Mouse (Mus musculus): ENCODE data around the gene 4921536K21Rik. TPM values are rescaled to one million over a fixed set of nuclear protein-coding genes. Genes with fewer than 3 reads are reported as not detected.

4921536K21Rik gene
- polyA plus RNA-seq, 1 experiment from 2014 or later, result not detected

DNA sequence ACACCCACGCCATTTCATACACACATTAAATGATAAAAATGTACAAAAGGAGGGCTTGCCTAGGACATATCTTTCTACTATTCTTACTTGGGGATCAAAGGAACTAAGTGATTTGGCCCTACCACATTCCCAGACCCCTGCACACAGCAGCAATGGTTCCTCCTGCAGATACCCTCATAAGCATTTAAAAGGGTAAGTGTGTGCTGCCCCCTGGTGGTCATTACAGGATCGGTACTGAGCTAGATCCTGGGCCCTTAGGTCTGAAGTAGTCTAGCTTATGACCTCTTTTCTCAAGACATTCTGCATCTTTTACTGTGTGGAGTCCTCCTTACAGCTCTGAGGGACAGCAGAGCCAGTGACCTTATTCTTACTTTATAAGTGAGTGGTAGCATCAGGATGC, 15.1 kb downstream of the 4921536K21Rik start:
- Histone ChIP-seq H3K27ac (no peak overlapping the region), H3K36me3 (no peaks in the 10 kb centered on the region), H3K4me3 (replicated peaks) (no peak overlapping the region), H3K9me3 (replicated peaks) (no peaks in the 10 kb centered on the region), H3K4me2 (no peak overlapping the region), H3K27me3 (peaks cover 16% of the 10 kb centered on the region; the same call in 1 of the 2 replicates), H3K4me1 (replicated peaks) (0 out of 2 replicates have a peak, but pooled peaks cover 4% of the 10 kb centered on the region), H3K9ac (no peak overlapping the region)
- DNase-seq, result peak; percentile 24
- no peak for ATAC-seq (ENCODE audit: low read depth)
- WGBS (ENCODE audit: insufficient replicate concordance), result 26% methylated on average over 2 of the region's 2 CpGs

DNA sequence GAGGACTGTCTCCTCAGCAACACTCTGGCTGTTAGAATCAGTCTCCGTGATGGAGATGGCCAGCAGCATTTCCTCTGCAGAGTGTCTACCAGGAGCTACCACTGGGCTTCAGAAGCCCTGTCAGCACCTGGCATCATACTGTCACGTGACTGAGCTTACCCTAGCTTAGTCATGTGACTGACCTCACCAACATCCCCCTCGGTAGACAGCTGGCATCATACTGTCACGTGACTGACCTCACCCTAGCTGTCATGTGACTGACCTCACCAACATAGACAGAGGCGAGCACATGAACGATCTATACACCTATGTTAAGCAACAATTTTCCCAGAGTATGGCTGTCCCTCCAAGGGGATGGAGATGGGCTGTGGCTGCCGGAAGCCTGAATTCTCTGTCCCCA, 16.2 kb downstream of the 4921536K21Rik start:
- DNase-seq (no peak), ATAC-seq (ENCODE audit: low read depth) (no peak)
- WGBS (ENCODE audit: insufficient replicate concordance), result 54% methylated on average over 7 of the region's 7 CpGs
- Histone ChIP-seq H3K27me3 (peaks cover 16% of the 10 kb centered on the region; the same call in 1 of the 2 replicates), H3K36me3 (no peaks in the 10 kb centered on the region), H3K9ac (no peak overlapping the region), H3K4me3 (replicated peaks) (no peak overlapping the region), H3K9me3 (replicated peaks) (no peaks in the 10 kb centered on the region), H3K27ac (no peak overlapping the region), H3K4me1 (replicated peaks) (no peaks in the 10 kb centered on the region), H3K4me2 (no peak overlapping the region)

- Histone ChIP-seq H3K9ac (no peak overlapping the region), H3K4me2 (no peak overlapping the region), H3K27me3 (0 out of 2 replicates have a peak, but pooled peaks cover 7% of the 10 kb centered on the region), H3K36me3 (no peaks in the 10 kb centered on the region), H3K4me3 (replicated peaks) (no peak overlapping the region), H3K27ac (no peak overlapping the region), H3K4me1 (replicated peaks) (no peaks in the 10 kb centered on the region), H3K9me3 (replicated peaks) (no peaks in the 10 kb centered on the region)
- DNase-seq (no peak), ATAC-seq (ENCODE audit: low read depth) (no peak)
- WGBS (ENCODE audit: insufficient replicate concordance), result 50% methylated on average over 6 of the region's 6 CpGs
These were observed 18.5 kb downstream of the 4921536K21Rik start for GRCm38 (mm10) chr11:3876419-3876818.

DNA sequence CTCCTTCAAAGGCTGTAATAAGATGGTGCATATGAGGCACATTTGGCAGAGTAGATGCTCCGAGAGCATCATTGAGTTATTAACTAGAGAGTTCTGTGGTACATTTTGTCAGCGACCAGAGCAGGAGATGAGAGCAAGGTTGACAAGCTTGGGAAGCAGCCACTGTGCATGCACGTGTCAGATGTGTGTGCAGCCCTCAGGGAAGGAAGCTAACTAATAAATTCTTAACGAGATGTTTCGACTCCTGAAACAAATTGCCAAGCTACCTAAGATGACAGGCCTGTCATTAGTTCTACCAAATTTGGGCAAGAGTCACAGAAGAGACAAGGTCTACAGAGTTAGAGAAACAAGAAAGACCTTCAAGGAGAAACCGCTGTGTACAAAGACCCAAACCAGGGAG, 30.6 kb downstream of the 4921536K21Rik start:
- ATAC-seq (ENCODE audit: low read depth), result no peak
- peaks cover 42% of the 10 kb centered on the region for H3K27me3 ChIP-seq
- DNase-seq, result no peak
- no peak overlapping the region for H3K9ac ChIP-seq
- no peak overlapping the region for H3K27ac ChIP-seq
- 32% methylated on average over 6 of the region's 6 CpGs for WGBS (ENCODE audit: insufficient replicate concordance)
- H3K4me3 ChIP-seq (replicated peaks), result peak overlapping the region; percentile 50; the same call in 1 of the 2 replicates
- H3K9me3 ChIP-seq (replicated peaks), result no peaks in the 10 kb centered on the region
- H3K4me2 ChIP-seq, result peak overlapping the region; percentile 76
- peaks cover 13% of the 10 kb centered on the region for H3K4me1 ChIP-seq (replicated peaks)
- no peaks in the 10 kb centered on the region for H3K36me3 ChIP-seq

GRCm38 (mm10) chr11:3863454-3864112, 31.3 kb downstream of the 4921536K21Rik start, which contains the start of gene Osbp2:
Gene Osbp2 (minus strand): TSS chr11:3863903.
- peak; percentile 47 for DNase-seq
- H3K27ac ChIP-seq, result no peak within 1 kb of the TSS
- peak within 1 kb of the TSS; percentile 50 for H3K4me3 ChIP-seq (replicated peaks)

DNA sequence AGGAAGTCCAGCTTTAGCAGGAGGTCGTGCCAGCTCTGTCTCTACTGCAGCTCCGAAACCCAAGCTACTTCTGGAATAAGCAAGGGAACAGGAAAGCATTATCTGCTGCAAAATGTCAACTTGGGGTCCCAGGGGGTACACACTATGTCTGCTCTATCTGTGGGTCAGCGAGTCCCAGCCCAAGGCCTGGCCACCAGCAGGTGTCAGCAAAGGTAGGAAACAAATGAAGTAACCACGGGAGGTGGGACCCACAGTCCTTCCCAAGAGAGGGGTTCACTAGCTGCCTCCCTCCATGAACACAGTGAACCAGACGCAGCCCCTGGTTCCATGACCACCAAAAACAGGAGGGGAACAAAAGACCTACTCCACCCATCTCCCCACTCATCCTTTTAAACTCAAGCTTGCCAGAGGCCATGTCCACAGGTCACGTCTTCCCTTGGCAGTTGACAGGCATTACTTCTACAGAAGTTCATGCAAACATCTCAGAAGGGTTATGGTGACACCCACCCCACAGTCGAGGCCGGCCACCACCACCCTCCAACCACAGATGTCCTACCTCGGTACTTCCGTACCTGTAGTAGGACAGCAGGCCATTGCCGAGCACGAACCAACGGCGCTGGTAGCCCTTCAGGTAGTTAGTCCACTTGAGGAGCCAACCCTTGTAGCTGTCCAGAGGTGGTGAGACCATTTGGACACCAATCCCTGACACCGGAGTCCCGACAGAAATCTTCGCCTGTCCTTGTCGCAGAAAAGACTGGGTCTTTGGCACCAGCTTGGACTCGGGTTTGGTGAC, 32.0 kb downstream of the 4921536K21Rik start:
- no peaks in the 10 kb centered on the region for H3K36me3 ChIP-seq
- no peak overlapping the region for H3K27ac ChIP-seq
- H3K4me3 ChIP-seq (replicated peaks), result peak overlapping the region; percentile 50
- no peak for ATAC-seq (ENCODE audit: low read depth)
- H3K27me3 ChIP-seq, result peaks cover 42% of the 10 kb centered on the region
- H3K4me1 ChIP-seq (replicated peaks), result peaks cover 13% of the 10 kb centered on the region
- H3K9me3 ChIP-seq (replicated peaks), result no peaks in the 10 kb centered on the region
- 61% methylated on average over 19 of the region's 19 CpGs for WGBS (ENCODE audit: insufficient replicate concordance)
- no peak overlapping the region for H3K9ac ChIP-seq
- no peak for DNase-seq
- peak overlapping the region; percentile 76 for H3K4me2 ChIP-seq

More at GRCm38 (mm10) chr11:3863454-3864112, 31.3 kb downstream of the 4921536K21Rik start, which contains the start of gene Osbp2:
- Histone ChIP-seq H3K9me3 (replicated peaks) (no peaks in the 10 kb centered on the region), H3K9ac (peak within 1 kb of the TSS; percentile 52), H3K4me2 (peak within 1 kb of the TSS; percentile 76), H3K36me3 (no peaks in the 10 kb centered on the region), H3K4me1 (replicated peaks) (peaks cover 13% of the 10 kb centered on the region), H3K27me3 (peaks cover 42% of the 10 kb centered on the region)
- ATAC-seq (ENCODE audit: low read depth), result peak; percentile 91
- 3% methylated on average over 56 of the region's 58 CpGs for WGBS (ENCODE audit: insufficient replicate concordance)

DNA sequence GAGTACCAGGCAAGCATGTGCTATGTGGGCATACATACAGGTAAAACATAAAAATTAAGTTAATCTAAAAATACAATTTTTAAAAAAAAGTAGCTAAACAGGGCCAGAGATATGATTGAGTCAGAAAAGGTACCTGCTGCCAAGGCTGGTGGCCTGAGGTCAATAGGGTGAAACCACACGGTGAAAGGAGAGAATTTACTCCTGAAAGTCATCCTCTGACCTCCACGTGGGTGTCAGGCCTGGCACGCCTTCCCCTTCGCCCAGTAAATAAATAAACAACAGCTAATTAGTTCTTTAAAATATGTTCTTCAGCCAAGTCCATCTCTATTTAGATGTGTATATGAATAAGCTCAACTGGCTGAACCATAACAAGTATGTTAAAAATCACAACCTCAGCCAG, 34.5 kb downstream of the 4921536K21Rik start:
- ATAC-seq (ENCODE audit: low read depth) (no peak), DNase-seq (no peak)
- 60% methylated on average over 4 of the region's 4 CpGs for WGBS (ENCODE audit: insufficient replicate concordance)

DNA sequence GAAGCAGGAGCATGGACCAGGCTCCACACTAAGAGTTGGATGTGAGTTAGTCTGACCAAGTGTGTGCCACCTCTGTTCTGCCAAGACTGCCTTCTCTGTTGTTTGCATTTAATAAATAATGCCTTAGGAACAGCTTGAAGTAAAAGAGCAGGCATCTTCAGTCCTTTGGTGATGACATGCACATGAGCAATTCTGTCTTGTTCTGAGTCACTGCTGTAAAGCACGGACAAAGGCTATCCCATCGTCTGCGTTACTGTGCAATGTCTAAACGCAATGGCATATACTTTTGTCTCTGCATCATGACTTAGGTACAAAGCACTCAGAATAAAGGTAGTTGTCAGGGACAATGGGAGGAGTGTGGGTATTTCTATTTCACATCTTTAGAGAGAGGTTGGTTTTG, 35.1 kb downstream of the 4921536K21Rik start:
- WGBS (ENCODE audit: insufficient replicate concordance), result 84% methylated on average over 4 of the region's 4 CpGs
- DNase-seq, result no peak
- H3K4me3 ChIP-seq (replicated peaks), result no peak overlapping the region
- H3K27ac ChIP-seq, result no peak overlapping the region
- H3K4me2 ChIP-seq, result no peak overlapping the region
- peaks cover 30% of the 10 kb centered on the region for H3K27me3 ChIP-seq
- H3K36me3 ChIP-seq, result no peaks in the 10 kb centered on the region
- H3K4me1 ChIP-seq (replicated peaks), result peaks cover 13% of the 10 kb centered on the region
- no peak for ATAC-seq (ENCODE audit: low read depth)
- H3K9ac ChIP-seq, result no peak overlapping the region
- no peaks in the 10 kb centered on the region for H3K9me3 ChIP-seq (replicated peaks)

More for the DNA sequence above, 34.5 kb downstream of the 4921536K21Rik start:
- Histone ChIP-seq H3K27ac (no peak overlapping the region), H3K9me3 (replicated peaks) (no peaks in the 10 kb centered on the region), H3K36me3 (no peaks in the 10 kb centered on the region), H3K9ac (no peak overlapping the region), H3K4me3 (replicated peaks) (no peak overlapping the region), H3K4me2 (no peak overlapping the region), H3K4me1 (replicated peaks) (peaks cover 13% of the 10 kb centered on the region), H3K27me3 (peaks cover 35% of the 10 kb centered on the region)

GRCm38 (mm10) chr11:3857902-3858301, 37.0 kb downstream of the 4921536K21Rik start:
- Histone ChIP-seq H3K4me3 (replicated peaks) (no peak overlapping the region), H3K9ac (no peak overlapping the region), H3K4me2 (no peak overlapping the region), H3K27ac (no peak overlapping the region), H3K4me1 (replicated peaks) (no peaks in the 10 kb centered on the region; the same call in 1 of the 2 replicates), H3K9me3 (replicated peaks) (no peaks in the 10 kb centered on the region), H3K36me3 (no peaks in the 10 kb centered on the region), H3K27me3 (peaks cover 12% of the 10 kb centered on the region)
- 67% methylated on average over 5 of the region's 5 CpGs for WGBS (ENCODE audit: insufficient replicate concordance)
- DNase-seq (no peak), ATAC-seq (ENCODE audit: low read depth) (no peak)

DNA sequence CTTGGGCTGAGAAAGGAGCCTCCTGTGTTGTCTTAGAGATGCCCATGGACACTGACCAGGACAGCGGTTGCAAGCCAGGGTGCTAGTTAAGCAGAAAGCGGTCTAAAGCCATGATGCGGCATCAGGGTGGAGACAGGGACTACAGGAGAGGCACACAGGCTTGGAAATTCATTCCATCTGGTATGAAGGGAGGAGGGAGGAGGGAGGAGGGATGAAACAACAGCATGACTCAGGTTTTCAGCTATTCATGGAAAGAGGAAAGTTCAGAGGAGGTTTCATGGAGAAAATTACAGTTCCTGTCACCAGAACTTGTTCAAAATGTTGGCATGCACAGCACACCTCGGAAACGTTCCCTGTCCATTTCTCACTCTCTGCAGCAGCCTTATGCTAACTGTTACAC, 39.1 kb downstream of the 4921536K21Rik start:
- no peak overlapping the region for H3K4me2 ChIP-seq
- H3K27ac ChIP-seq, result no peak overlapping the region
- H3K4me1 ChIP-seq (replicated peaks), result no peaks in the 10 kb centered on the region
- no peaks in the 10 kb centered on the region for H3K36me3 ChIP-seq
- H3K9ac ChIP-seq, result no peak overlapping the region
- no peak for ATAC-seq (ENCODE audit: low read depth)
- no peak overlapping the region for H3K4me3 ChIP-seq (replicated peaks)
- no peak for DNase-seq
- H3K9me3 ChIP-seq (replicated peaks), result no peaks in the 10 kb centered on the region
- no peaks in the 10 kb centered on the region for H3K27me3 ChIP-seq
- WGBS (ENCODE audit: insufficient replicate concordance), result 80% methylated on average over 5 of the region's 5 CpGs

DNA sequence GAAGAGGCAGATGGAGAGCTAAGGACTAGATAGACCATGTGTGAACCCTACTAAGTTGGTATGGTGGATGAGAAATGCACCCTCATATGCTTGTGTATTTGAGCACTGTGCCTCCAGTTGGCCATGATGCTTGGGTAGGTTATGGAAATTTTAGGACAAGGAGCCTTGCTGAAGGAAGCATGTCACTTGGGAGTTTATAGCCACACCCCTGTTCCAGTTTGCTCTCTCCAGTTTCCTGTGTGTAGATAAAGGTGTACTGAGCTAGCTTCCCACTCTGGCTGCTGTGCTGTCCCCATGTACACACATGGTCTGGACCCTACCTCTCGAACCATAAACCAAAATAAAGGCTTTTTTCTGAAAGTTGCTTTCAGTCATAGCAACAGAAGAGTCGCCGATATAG, 40.7 kb downstream of the 4921536K21Rik start:
- Histone ChIP-seq H3K4me1 (replicated peaks) (no peaks in the 10 kb centered on the region), H3K9ac (no peak overlapping the region), H3K27ac (no peak overlapping the region), H3K4me3 (replicated peaks) (no peak overlapping the region), H3K36me3 (no peaks in the 10 kb centered on the region), H3K9me3 (replicated peaks) (no peaks in the 10 kb centered on the region), H3K4me2 (no peak overlapping the region), H3K27me3 (no peaks in the 10 kb centered on the region)
- 71% methylated on average over 3 of the region's 3 CpGs for WGBS (ENCODE audit: insufficient replicate concordance)
- DNase-seq (no peak), ATAC-seq (ENCODE audit: low read depth) (no peak)
